Mouse (Mus musculus): Measurements from ENCODE around the gene Haus4.

The Haus4 gene

GRCm38 (mm10) chr14:54494234-54494633, 60.2 kb downstream of the Haus4 start:
- DNase-seq: peak; percentile 82

DNA sequence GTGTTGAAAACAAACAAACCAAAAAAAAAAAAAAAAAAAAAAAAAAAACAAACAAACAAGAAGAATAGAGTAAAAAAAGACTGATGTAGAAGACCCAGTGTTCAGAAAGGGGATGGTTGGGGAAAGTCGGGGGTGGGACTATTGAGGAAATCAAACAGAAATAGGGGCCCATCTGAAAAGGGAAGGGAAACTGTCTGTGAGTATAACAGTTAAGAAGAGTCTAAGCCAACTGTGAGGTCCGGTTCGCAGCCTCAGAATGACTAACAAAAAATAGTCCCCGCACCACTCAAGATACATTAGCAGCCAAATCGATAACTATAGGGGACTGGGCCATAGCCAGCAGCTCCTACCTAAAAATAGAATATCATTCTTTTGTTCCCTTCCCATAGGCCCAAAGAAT, 61.2 kb downstream of the Haus4 start:
- no peak for DNase-seq

DNA sequence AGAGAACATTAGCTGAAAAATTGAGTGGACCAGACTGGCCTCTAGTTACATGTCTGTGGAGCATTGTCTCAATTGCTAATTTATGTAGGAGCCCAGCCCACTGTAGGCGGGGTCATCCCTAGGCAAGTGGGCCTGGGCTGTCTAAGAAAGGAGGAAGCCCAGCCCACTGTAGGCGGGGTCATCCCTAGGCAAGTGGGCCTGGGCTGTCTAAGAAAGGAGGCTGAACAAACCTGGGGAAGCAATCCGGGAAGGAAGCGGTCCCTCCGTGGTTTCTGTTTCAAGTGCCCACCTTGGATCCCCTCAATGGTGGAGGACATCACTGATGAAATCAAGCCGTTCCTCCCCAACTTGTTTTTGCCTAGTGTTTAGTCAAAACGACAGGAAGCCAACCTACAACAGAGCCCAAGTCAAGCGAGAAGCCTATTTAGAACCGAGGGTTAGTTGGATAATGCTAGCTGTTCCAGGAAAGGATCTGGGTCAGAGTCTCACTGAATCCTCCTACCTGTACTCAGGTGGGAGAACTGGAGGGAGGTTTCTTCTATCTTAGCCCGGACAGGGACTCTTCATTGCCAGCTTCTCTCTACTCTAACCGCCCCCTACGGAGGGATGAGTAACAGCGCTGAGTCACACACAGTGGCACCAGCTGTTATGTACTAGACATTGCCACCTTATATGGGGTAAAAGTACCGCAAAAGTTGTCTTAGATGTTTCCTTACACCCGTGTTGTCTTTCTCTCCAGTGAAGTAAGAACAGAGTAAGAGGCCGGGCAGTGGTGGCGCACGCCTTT, 61.9 kb downstream of the Haus4 start:
- no peak for DNase-seq

All from lung, postnatal 14 days (tissue).